Mouse (Mus musculus): ENCODE results near the gene Mrap. TPM values are rescaled to one million over a fixed set of nuclear protein-coding genes. Genes with fewer than 3 reads are reported as not detected.

Mrap gene
- 77.5 and 79.0 TPM in 2 replicates for polyA plus RNA-seq (2014; fragmentation: Nextera tagmentation; extraction: Ambion mirVana)

- H3K4me3 ChIP-seq (ENCODE audit: low read depth, low read length): peak within 1 kb of the TSS; percentile 56
- peak within 1 kb of the TSS; percentile 91 for H3K27ac ChIP-seq (ENCODE audit: low read depth, low read length)
- DNase-seq (ENCODE audit: low spot score): peak; percentile 63
- H3K27me3 ChIP-seq (replicated peaks; ENCODE audit: control insufficient read depth, insufficient read depth, low read length): no peaks in the 10 kb centered on the region
- WGBS: 39% methylated on average over 26 of the region's 26 CpGs
- H3K4me1 ChIP-seq (replicated peaks; ENCODE audit: control insufficient read depth, insufficient read depth, low read length): peaks cover 30% of the 10 kb centered on the region
- H3K4me2 ChIP-seq: peak within 1 kb of the TSS; percentile 63
- H3K9me3 ChIP-seq (ENCODE audit: control insufficient read depth, low read length): no peaks in the 10 kb centered on the region
- peak; percentile 89 for ATAC-seq (replicated peaks; ENCODE audit: low FRiP score)
- H3K9ac ChIP-seq (ENCODE audit: low read depth, low read length): peak within 1 kb of the TSS; percentile 69
- H3K36me3 ChIP-seq (ENCODE audit: control insufficient read depth, insufficient read depth, low read length): no peaks in the 10 kb centered on the region
Measured at GRCm38 (mm10) chr16:90738092-90738956, at the start of gene Mrap. Gene Mrap, plus strand, starts transcription at chr16:90738207.

- Histone ChIP-seq H3K36me3 (ENCODE audit: control insufficient read depth, insufficient read depth, low read length) (no peaks in the 10 kb centered on the region), H3K4me2 (no peak overlapping the region), H3K4me3 (ENCODE audit: low read depth, low read length) (no peak overlapping the region), H3K9me3 (ENCODE audit: control insufficient read depth, low read length) (no peaks in the 10 kb centered on the region), H3K27me3 (replicated peaks; ENCODE audit: control insufficient read depth, insufficient read depth, low read length) (no peaks in the 10 kb centered on the region), H3K9ac (ENCODE audit: low read depth, low read length) (no peak overlapping the region), H3K27ac (ENCODE audit: low read depth, low read length) (no peak overlapping the region), H3K4me1 (replicated peaks; ENCODE audit: control insufficient read depth, insufficient read depth, low read length) (no peaks in the 10 kb centered on the region)
- 80% methylated on average over 15 of the region's 15 CpGs for WGBS
- DNase-seq (ENCODE audit: low spot score) (no peak), ATAC-seq (replicated peaks; ENCODE audit: low FRiP score) (no peak)
Measured at GRCm38 (mm10) chr16:90692704-90693385, 45.2 kb upstream of the Mrap start.

- DNase-seq (ENCODE audit: low spot score) (no peak), ATAC-seq (replicated peaks; ENCODE audit: low FRiP score) (no peak)
- Histone ChIP-seq H3K4me3 (ENCODE audit: low read depth, low read length) (no peak overlapping the region), H3K4me1 (replicated peaks; ENCODE audit: control insufficient read depth, insufficient read depth, low read length) (no peaks in the 10 kb centered on the region), H3K27ac (ENCODE audit: low read depth, low read length) (no peak overlapping the region), H3K9me3 (ENCODE audit: control insufficient read depth, low read length) (no peaks in the 10 kb centered on the region), H3K36me3 (ENCODE audit: control insufficient read depth, insufficient read depth, low read length) (no peaks in the 10 kb centered on the region), H3K27me3 (replicated peaks; ENCODE audit: control insufficient read depth, insufficient read depth, low read length) (no peaks in the 10 kb centered on the region), H3K4me2 (no peak overlapping the region), H3K9ac (ENCODE audit: low read depth, low read length) (no peak overlapping the region)
- 87% methylated on average over 5 of the region's 5 CpGs for WGBS
Measured at GRCm38 (mm10) chr16:90693625-90694024, 44.4 kb upstream of the Mrap start.

DNA sequence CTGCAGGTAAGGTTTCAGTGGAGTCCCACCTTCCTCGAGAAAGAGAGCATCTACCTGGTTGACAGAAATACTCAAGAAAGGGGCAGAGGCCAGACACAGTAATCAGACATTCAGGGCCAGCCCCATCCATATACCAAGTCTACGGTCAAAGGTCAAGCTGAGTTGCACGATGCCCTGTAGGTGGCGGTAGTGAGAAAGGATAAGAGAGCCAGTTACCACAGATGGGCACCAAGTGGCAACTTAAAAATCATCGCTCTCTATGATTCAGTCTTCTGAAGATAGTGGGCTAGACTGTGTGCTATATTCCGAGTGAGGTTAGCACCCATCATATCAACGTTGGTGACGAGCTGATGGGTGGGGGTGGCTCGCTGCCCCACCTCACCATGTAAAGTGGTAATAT lies 43.3 kb upstream of the Mrap start:
- no peak overlapping the region for H3K4me3 ChIP-seq (ENCODE audit: low read depth, low read length)
- no peak overlapping the region for H3K4me2 ChIP-seq
- no peaks in the 10 kb centered on the region for H3K36me3 ChIP-seq (ENCODE audit: control insufficient read depth, insufficient read depth, low read length)
- H3K9me3 ChIP-seq (ENCODE audit: control insufficient read depth, low read length): no peaks in the 10 kb centered on the region
- no peak overlapping the region for H3K27ac ChIP-seq (ENCODE audit: low read depth, low read length)
- ATAC-seq (replicated peaks; ENCODE audit: low FRiP score): peak; percentile 53; the same call in 1 of the 2 replicates
- H3K9ac ChIP-seq (ENCODE audit: low read depth, low read length): no peak overlapping the region
- H3K4me1 ChIP-seq (replicated peaks; ENCODE audit: control insufficient read depth, insufficient read depth, low read length): no peaks in the 10 kb centered on the region
- no peak for DNase-seq (ENCODE audit: low spot score)
- H3K27me3 ChIP-seq (replicated peaks; ENCODE audit: control insufficient read depth, insufficient read depth, low read length): no peaks in the 10 kb centered on the region
- 56% methylated on average over 9 of the region's 9 CpGs for WGBS

DNA sequence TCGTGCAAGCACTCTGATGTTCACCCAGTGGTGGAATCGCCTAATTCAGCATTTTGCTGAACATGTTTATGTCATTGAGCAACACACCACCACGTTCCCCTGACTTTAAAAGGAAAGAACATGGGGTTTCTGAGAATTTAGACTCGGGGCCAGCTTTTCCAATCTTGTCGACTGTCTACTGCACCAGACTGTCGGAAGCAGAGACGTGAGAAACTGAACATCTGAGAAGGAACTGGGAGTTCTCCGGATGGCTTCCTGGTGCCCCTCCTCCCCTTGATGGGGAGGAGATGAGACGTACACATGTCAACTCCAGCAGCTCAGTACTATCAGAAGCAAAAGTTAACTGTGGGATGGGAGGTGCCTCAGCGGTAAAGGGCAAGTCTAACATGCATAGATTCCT lies 42.9 kb upstream of the Mrap start:
- H3K9ac ChIP-seq (ENCODE audit: low read depth, low read length): no peak overlapping the region
- no peak for DNase-seq (ENCODE audit: low spot score)
- no peak for ATAC-seq (replicated peaks; ENCODE audit: low FRiP score)

GRCm38 (mm10) chr16:90696306-90696705 lies 41.7 kb upstream of the Mrap start:
- 83% methylated on average over 9 of the region's 9 CpGs for WGBS
- H3K4me1 ChIP-seq (replicated peaks; ENCODE audit: control insufficient read depth, insufficient read depth, low read length): no peaks in the 10 kb centered on the region
- no peak overlapping the region for H3K9ac ChIP-seq (ENCODE audit: low read depth, low read length)
- no peak overlapping the region for H3K4me2 ChIP-seq
- H3K36me3 ChIP-seq (ENCODE audit: control insufficient read depth, insufficient read depth, low read length): no peaks in the 10 kb centered on the region
- no peaks in the 10 kb centered on the region for H3K9me3 ChIP-seq (ENCODE audit: control insufficient read depth, low read length)
- no peaks in the 10 kb centered on the region for H3K27me3 ChIP-seq (replicated peaks; ENCODE audit: control insufficient read depth, insufficient read depth, low read length)
- no peak for DNase-seq (ENCODE audit: low spot score)
- no peak overlapping the region for H3K27ac ChIP-seq (ENCODE audit: low read depth, low read length)
- H3K4me3 ChIP-seq (ENCODE audit: low read depth, low read length): no peak overlapping the region
- ATAC-seq (replicated peaks; ENCODE audit: low FRiP score): no peak

More for the DNA sequence above, 42.9 kb upstream of the Mrap start:
- 70% methylated on average over 10 of the region's 10 CpGs for WGBS
- Histone ChIP-seq H3K4me1 (replicated peaks; ENCODE audit: control insufficient read depth, insufficient read depth, low read length) (no peaks in the 10 kb centered on the region), H3K4me3 (ENCODE audit: low read depth, low read length) (no peak overlapping the region), H3K36me3 (ENCODE audit: control insufficient read depth, insufficient read depth, low read length) (no peaks in the 10 kb centered on the region), H3K27ac (ENCODE audit: low read depth, low read length) (no peak overlapping the region), H3K9me3 (ENCODE audit: control insufficient read depth, low read length) (no peaks in the 10 kb centered on the region), H3K4me2 (no peak overlapping the region), H3K27me3 (replicated peaks; ENCODE audit: control insufficient read depth, insufficient read depth, low read length) (no peaks in the 10 kb centered on the region)

GRCm38 (mm10) chr16:90699390-90699789 lies 38.6 kb upstream of the Mrap start:
- 0 out of 2 replicates have a peak, but pooled peaks cover 2% of the 10 kb centered on the region for H3K4me1 ChIP-seq (replicated peaks; ENCODE audit: control insufficient read depth, insufficient read depth, low read length)
- no peak for DNase-seq (ENCODE audit: low spot score)
- no peaks in the 10 kb centered on the region for H3K27me3 ChIP-seq (replicated peaks; ENCODE audit: control insufficient read depth, insufficient read depth, low read length)
- ATAC-seq (replicated peaks; ENCODE audit: low FRiP score): no peak
- H3K4me2 ChIP-seq: no peak overlapping the region
- no peak overlapping the region for H3K27ac ChIP-seq (ENCODE audit: low read depth, low read length)
- H3K4me3 ChIP-seq (ENCODE audit: low read depth, low read length): no peak overlapping the region
- no peaks in the 10 kb centered on the region for H3K36me3 ChIP-seq (ENCODE audit: control insufficient read depth, insufficient read depth, low read length)
- no peak overlapping the region for H3K9ac ChIP-seq (ENCODE audit: low read depth, low read length)
- WGBS: 83% methylated on average over 14 of the region's 14 CpGs
- peaks cover 2% of the 10 kb centered on the region; the same call in 1 of the 2 replicates for H3K9me3 ChIP-seq (ENCODE audit: control insufficient read depth, low read length)

DNA sequence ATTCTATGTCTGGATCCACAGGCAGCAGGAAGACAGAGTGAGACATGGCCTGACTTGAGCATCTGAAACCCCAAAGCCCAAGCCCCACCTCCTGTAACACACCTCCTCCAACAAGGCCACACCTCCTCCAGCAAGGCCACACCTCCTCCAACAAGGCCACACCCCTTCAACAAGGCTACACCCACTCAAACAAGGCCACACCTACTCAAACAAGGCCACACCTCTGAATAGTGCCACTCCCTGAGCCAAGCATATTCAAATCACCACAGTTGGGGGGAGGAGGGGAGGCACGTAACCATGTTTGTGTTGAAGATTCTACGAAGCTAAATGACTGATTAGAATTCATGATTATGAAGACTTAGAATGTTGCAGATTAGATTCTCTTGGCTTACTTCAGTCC lies 36.5 kb upstream of the Mrap start:
- 89% methylated on average over 2 of the region's 2 CpGs for WGBS
- H3K27me3 ChIP-seq (replicated peaks; ENCODE audit: control insufficient read depth, insufficient read depth, low read length): no peaks in the 10 kb centered on the region
- no peak overlapping the region for H3K4me3 ChIP-seq (ENCODE audit: low read depth, low read length)
- no peak overlapping the region for H3K27ac ChIP-seq (ENCODE audit: low read depth, low read length)
- no peak overlapping the region for H3K4me2 ChIP-seq
- peaks cover 2% of the 10 kb centered on the region; the same call in 1 of the 2 replicates for H3K9me3 ChIP-seq (ENCODE audit: control insufficient read depth, low read length)
- no peak overlapping the region for H3K9ac ChIP-seq (ENCODE audit: low read depth, low read length)
- H3K36me3 ChIP-seq (ENCODE audit: control insufficient read depth, insufficient read depth, low read length): no peaks in the 10 kb centered on the region
- H3K4me1 ChIP-seq (replicated peaks; ENCODE audit: control insufficient read depth, insufficient read depth, low read length): peaks cover 2% of the 10 kb centered on the region; the same call in 1 of the 2 replicates
- DNase-seq (ENCODE audit: low spot score) (no peak), ATAC-seq (replicated peaks; ENCODE audit: low FRiP score) (no peak)
